Mouse (Mus musculus) neural tube, embryonic 14.5 days (tissue): ENCODE results near the gene Zbtb20. TPM values are rescaled to one million over a fixed set of nuclear protein-coding genes. Genes with fewer than 3 reads are reported as not detected.

Source experiments
- ATAC-seq: fragments of 200-750 bp; cut with Nextera tagmentation; 2 replicates; pipeline ENCODE4 v1.8.0; 2017; ENCODE audit warnings: low read depth, mild to moderate bottlenecking, moderate TSS enrichment, moderate library complexity
- H3K27ac ChIP-seq: fragments of 300-500 bp; sonication (generic); 2 replicates; pipeline ENCODE4 v1.5.1; 2014; ENCODE audit warnings: low read depth, mild to moderate bottlenecking, control low read depth, low read length, moderate library complexity, mixed read lengths
- H3K27me3 ChIP-seq: fragments of 300-500 bp; sonication (generic); 2 replicates; pipeline ENCODE4 v1.6.1; 2014; ENCODE audit warnings: low read length; ENCODE audit not compliant: control insufficient read depth, insufficient read depth
- H3K36me3 ChIP-seq: fragments of 300-500 bp; sonication (generic); 2 replicates; pipeline ENCODE4 v1.6.1; 2014; ENCODE audit warnings: low read length, mixed read lengths; ENCODE audit not compliant: control insufficient read depth, insufficient read depth
- H3K4me1 ChIP-seq: fragments of 300-500 bp; sonication (generic); 2 replicates; pipeline ENCODE4 v1.6.1; 2014; ENCODE audit warnings: low read length; ENCODE audit not compliant: control insufficient read depth, insufficient read depth
- H3K4me2 ChIP-seq: fragments of 300-500 bp; sonication (generic); 2 replicates; pipeline ENCODE4 v1.6.1; 2014; ENCODE audit warnings: mild to moderate bottlenecking, low read depth, low read length, control low read depth
- H3K4me3 ChIP-seq: fragments of 300-500 bp; sonication (generic); 2 replicates; pipeline ENCODE4 v1.5.1; 2014; ENCODE audit warnings: low read depth, low read length, control low read depth, mixed read lengths
- H3K9ac ChIP-seq: fragments of 300-500 bp; sonication (generic); replicated peaks from 2 replicates; pipeline ENCODE4 v1.6.1; 2014; ENCODE audit warnings: low read depth, mild to moderate bottlenecking, control low read depth, low read length, mixed read lengths
- H3K9me3 ChIP-seq: fragments of 300-500 bp; sonication (generic); 2 replicates; pipeline ENCODE4 v1.6.1; 2016; ENCODE audit warnings: low read length; ENCODE audit not compliant: control insufficient read depth
- whole genome bisulfite sequencing: fragments of 180-500 bp; shearing (Covaris S2); extraction: QIAGEN DNeasy Blood & Tissue Kit; methylation state at CpG from one replicate; pipeline ENCODE4 v1.1.7; 2014; 5-methylcytosine and 5-hydroxymethylcytosine counted together
- polyA plus RNA-seq: library from polyadenylated mRNA; unstranded; fragments of >200 nt; fragmentation: Nextera tagmentation; extraction: Ambion mirVana; gene quantifications from 2 replicates; pipeline ENCODE4 v1.2.1, GENCODE M21; 2014

Zbtb20 gene
- polyA plus RNA-seq, 1 experiment from 2014 or later, result 57.2 TPM

DNA sequence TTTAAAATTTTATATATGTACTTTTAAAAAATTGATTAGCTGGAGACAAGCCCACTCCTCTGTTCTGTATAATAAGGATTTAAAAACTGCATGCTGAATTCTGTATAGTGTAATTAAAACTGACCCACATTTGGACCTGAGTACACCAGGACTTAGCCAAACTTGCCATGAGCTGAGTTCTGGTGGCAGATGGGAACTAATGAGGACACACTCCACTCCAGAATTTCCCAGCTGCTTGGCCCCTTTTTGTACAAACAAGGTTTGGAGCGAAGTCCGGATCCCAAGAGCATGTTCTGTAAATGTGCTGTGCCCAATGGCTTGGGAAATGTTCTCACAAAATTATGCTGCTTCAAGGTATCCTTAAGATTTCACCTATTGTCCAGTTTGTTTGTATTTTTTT lies 204.7 kb downstream of the Zbtb20 start:
- Histone ChIP-seq H3K4me3 (no peak overlapping the region), H3K36me3 (no peaks in the 10 kb centered on the region), H3K4me1 (no peaks in the 10 kb centered on the region), H3K27me3 (no peaks in the 10 kb centered on the region), H3K9me3 (no peaks in the 10 kb centered on the region), H3K9ac (no peak overlapping the region), H3K27ac (no peak overlapping the region), H3K4me2 (no peak overlapping the region)
- WGBS, result 78% methylated on average over 2 of the region's 2 CpGs
- ATAC-seq, result no peak

DNA sequence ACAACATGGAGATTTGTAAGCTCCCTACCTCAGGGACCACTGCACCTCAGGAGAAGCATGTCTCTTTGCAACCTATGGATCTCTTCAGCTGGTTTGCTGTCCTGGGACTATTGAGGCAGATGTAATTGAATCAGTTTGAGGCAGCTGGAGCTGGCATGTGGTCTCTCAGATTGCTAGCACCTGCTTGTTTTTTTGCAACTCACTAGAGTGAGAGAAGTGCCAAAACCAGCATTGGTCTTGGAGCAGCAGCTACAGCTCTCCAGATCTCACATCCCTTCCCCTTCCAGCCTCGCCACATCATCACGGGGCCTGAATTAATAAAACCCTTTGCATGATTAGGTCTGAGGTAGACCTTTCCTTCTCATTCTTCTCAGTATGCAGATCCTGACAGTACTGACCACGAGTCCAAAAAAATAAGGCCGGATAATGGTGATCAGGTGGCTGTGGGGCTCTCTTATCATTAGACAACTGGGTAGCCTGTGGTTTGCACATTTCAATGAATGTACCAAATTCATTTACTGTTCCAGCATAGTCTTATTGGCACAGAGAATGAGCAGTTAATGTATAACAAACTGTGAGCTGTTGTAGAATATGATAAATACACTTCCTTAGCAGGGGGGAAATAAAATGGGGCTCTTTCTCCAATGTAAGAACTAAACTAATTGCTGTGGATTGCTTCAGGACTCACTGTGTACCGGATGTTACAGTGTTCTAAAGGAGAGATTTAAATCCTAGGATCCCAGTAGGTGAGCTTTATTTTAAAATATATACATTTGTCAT lies 205.4 kb downstream of the Zbtb20 start:
- H3K9ac ChIP-seq, result no peak overlapping the region
- H3K9me3 ChIP-seq, result no peaks in the 10 kb centered on the region
- no peak overlapping the region for H3K27ac ChIP-seq
- H3K4me1 ChIP-seq, result no peaks in the 10 kb centered on the region
- WGBS, result 79% methylated on average over 5 of the region's 5 CpGs
- ATAC-seq, result no peak; the same call in 1 of the 2 replicates
- H3K36me3 ChIP-seq, result no peaks in the 10 kb centered on the region
- H3K27me3 ChIP-seq, result no peaks in the 10 kb centered on the region
- no peak overlapping the region for H3K4me3 ChIP-seq
- H3K4me2 ChIP-seq, result no peak overlapping the region

DNA sequence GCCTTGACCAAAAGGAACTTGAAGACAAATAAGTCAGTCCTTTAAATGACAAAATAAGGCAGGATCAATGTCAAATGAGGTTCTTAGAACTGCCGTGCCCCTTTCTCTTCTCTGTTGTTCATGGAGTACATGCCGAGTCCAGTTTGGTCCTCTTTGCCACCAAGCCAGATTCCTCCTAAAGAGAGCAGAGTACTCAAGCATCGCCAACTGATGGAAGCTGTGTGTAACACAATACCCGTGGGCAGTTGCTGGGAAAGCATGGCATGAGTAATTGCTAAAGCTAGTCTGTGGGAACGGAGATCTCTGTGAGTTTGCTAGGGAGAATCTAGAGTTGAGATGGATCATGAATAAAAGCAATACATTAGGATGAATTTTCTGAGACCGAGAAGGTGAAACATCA lies 206.3 kb downstream of the Zbtb20 start:
- no peaks in the 10 kb centered on the region for H3K9me3 ChIP-seq
- no peak for ATAC-seq

DNA sequence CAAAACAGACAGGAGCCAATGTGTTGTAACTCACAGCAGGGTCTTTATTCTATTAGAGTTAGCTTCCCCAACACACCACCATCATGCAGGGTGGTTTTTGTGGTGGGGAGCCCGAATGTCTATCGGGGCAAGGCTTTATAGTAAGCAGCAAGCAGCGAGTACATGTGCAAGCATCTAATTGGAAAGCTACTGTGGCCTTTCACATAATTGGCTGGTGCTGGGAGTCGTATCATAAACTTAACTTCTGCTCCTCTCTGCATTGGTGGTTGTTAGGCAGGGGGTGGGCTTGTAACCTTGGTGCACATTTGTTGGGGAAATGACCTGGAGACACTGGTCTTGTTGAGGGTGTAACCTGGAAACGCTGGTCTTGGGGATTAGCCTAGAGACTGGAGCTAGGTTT lies 207.1 kb downstream of the Zbtb20 start:
- Histone ChIP-seq H3K4me2 (no peak overlapping the region), H3K27me3 (no peaks in the 10 kb centered on the region), H3K27ac (no peak overlapping the region), H3K4me1 (no peaks in the 10 kb centered on the region), H3K4me3 (no peak overlapping the region), H3K9me3 (no peaks in the 10 kb centered on the region), H3K36me3 (no peaks in the 10 kb centered on the region), H3K9ac (no peak overlapping the region)
- no peak for ATAC-seq
- WGBS, result 80% methylated on average over 5 of the region's 5 CpGs

More for the DNA sequence above, 206.3 kb downstream of the Zbtb20 start:
- 75% methylated on average over 6 of the region's 6 CpGs for WGBS
- no peak overlapping the region for H3K4me2 ChIP-seq
- no peaks in the 10 kb centered on the region for H3K4me1 ChIP-seq
- H3K36me3 ChIP-seq, result no peaks in the 10 kb centered on the region
- H3K9ac ChIP-seq, result no peak overlapping the region
- H3K27me3 ChIP-seq, result no peaks in the 10 kb centered on the region
- H3K27ac ChIP-seq, result no peak overlapping the region
- no peak overlapping the region for H3K4me3 ChIP-seq

DNA sequence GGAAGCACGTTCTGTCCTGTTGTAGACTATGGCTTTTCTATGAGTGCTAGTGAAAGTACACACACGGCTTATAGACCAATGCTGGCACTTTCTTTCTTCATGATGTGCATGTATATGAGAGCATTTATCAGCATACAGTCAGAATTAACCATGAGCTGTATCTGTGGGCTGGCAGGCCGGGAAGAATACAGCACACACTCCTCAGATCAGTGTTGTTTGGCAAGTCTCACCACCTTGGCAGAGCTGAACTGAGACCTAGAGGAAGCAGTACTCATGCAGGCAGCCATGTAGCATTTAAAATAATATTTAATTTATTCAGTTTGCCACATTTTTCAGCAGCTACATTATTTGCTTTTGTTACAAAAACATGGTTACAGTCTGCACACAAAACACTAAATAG lies 214.5 kb downstream of the Zbtb20 start:
- H3K4me3 ChIP-seq, result no peak overlapping the region
- no peak overlapping the region for H3K9ac ChIP-seq
- no peak overlapping the region for H3K27ac ChIP-seq
- H3K36me3 ChIP-seq, result no peaks in the 10 kb centered on the region
- ATAC-seq, result no peak
- WGBS, result 81% methylated on average over 3 of the region's 3 CpGs
- H3K4me1 ChIP-seq, result no peaks in the 10 kb centered on the region
- no peak overlapping the region for H3K4me2 ChIP-seq
- no peaks in the 10 kb centered on the region for H3K9me3 ChIP-seq
- H3K27me3 ChIP-seq, result no peaks in the 10 kb centered on the region

DNA sequence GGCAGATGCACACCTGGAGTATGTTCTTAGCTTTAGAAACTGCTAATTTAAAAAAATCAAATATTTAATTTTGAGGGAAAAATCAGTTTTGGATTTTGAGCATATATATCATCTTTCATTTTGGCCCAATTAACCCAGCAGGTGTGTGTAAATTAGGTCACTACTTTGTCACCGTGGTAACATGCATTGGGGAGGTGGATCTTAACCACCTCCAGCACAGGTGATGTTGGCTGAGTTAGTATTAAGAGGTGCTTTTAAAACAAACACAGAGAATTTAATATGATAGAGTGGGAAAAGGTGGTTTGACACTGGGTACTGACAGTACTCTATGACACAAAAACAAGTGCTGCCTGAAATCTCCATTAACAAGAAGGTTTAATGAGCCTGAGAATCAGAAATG lies 218.5 kb downstream of the Zbtb20 start:
- Histone ChIP-seq H3K27me3 (no peaks in the 10 kb centered on the region), H3K4me2 (no peak overlapping the region), H3K4me3 (no peak overlapping the region), H3K9me3 (no peaks in the 10 kb centered on the region), H3K36me3 (no peaks in the 10 kb centered on the region), H3K4me1 (no peaks in the 10 kb centered on the region), H3K27ac (no peak overlapping the region), H3K9ac (no peak overlapping the region)
- WGBS, result 97% methylated on average over 1 of the region's 1 CpGs
- ATAC-seq, result no peak

DNA sequence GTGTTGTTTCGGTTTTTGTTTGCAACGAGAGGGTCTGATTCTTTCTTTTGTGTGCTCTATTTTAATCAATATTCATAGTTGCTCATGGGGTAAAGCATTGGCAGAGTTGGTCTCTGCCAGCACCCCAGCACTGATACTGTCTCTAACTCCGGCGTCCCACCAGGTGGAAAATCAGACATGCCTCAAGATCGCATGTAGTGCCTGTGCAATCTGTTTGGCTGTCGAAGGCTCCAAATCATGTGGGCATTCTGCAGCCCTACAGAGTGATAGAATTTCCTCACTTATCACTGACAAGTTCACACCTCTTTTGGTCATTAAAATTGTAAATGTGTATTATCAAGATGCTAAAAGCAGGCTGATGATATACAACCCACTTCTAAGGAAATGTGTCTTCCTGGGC lies 219.1 kb downstream of the Zbtb20 start:
- Histone ChIP-seq H3K36me3 (no peaks in the 10 kb centered on the region), H3K9ac (no peak overlapping the region), H3K4me2 (no peak overlapping the region), H3K27me3 (no peaks in the 10 kb centered on the region), H3K9me3 (no peaks in the 10 kb centered on the region), H3K27ac (no peak overlapping the region), H3K4me3 (no peak overlapping the region), H3K4me1 (no peaks in the 10 kb centered on the region)
- no peak for ATAC-seq
- WGBS, result 81% methylated on average over 6 of the region's 6 CpGs

DNA sequence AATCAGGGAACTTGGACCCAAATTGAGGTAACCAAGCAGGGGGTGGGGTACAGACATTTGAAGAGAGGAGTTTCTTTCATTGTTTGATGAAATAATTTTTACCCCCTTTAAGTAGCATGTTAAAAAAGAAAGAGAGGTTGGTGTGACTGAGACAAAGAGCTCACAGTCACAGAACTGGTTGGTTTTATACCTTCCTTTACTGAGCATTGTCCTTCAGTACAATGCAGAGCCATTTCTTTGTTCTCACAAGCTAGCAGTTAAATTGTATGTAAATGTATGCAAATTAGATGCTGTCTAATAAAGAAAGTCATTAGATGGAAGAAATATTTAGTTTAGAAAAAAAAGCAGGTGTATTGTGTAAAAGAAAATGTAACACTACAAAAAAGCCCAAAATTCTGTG lies 220.4 kb downstream of the Zbtb20 start:
- no peak overlapping the region for H3K9ac ChIP-seq
- ATAC-seq, result peak; percentile 65; the same call in 1 of the 2 replicates
- H3K9me3 ChIP-seq, result no peaks in the 10 kb centered on the region
- H3K4me1 ChIP-seq, result no peaks in the 10 kb centered on the region
- no peak overlapping the region for H3K4me3 ChIP-seq
- no peaks in the 10 kb centered on the region for H3K36me3 ChIP-seq
- no peak overlapping the region for H3K4me2 ChIP-seq
- H3K27ac ChIP-seq, result no peak overlapping the region
- H3K27me3 ChIP-seq, result no peaks in the 10 kb centered on the region

DNA sequence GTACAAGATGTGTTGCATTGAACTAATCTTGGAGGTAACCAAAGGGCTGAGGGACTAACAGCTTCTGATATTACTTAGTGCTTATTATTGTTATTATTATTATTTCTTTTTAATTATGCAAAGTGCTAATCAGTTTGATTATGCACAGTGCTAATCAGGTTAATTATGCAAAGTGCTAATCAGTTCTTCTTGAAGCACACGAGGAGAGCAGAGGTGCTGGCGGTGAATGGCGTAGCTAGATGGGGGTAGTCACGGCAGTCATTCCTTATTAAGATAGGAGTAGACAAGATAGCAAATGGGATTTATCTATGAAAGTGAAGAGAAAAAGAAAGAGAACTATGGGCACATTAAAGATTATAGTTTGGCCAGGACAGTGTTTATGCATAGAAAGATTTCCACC lies 222.5 kb downstream of the Zbtb20 start:
- no peaks in the 10 kb centered on the region for H3K36me3 ChIP-seq
- no peak overlapping the region for H3K4me3 ChIP-seq
- no peaks in the 10 kb centered on the region for H3K4me1 ChIP-seq
- no peak overlapping the region for H3K9ac ChIP-seq
- WGBS, result 55% methylated on average over 4 of the region's 4 CpGs
- no peak overlapping the region for H3K4me2 ChIP-seq
- H3K27ac ChIP-seq, result no peak overlapping the region
- no peaks in the 10 kb centered on the region for H3K9me3 ChIP-seq
- ATAC-seq, result no peak
- H3K27me3 ChIP-seq, result no peaks in the 10 kb centered on the region
